Mouse (Mus musculus) kidney, adult 18-20 months (tissue): ENCODE measurements around the gene Nkx2-5.

Experiments
- DNase-seq: peaks from one replicate; pipeline ENCODE4 v3.0.0; 2021

The Nkx2-5 gene

DNA sequence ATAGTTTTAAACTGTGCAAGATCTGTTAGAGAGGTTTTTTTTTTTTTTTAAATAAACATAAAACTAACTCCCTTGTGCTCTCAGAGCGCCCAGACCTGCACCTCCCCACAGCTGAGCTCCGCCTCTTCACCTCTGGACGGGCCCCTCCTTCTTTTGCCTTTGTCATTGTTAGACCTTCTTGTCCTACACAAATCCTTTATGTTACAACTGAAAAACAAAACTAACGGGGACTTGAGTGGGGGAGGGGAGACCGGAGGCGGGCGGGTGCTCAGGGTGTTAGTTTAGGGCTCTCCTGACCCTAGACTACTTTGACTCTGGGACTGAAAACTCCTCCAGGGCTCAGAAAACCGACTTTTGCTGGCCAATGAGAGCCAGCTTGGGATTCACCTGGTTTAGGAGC lies 8.9 kb downstream of the Nkx2-5 start:
- DNase-seq, result no peak

DNA sequence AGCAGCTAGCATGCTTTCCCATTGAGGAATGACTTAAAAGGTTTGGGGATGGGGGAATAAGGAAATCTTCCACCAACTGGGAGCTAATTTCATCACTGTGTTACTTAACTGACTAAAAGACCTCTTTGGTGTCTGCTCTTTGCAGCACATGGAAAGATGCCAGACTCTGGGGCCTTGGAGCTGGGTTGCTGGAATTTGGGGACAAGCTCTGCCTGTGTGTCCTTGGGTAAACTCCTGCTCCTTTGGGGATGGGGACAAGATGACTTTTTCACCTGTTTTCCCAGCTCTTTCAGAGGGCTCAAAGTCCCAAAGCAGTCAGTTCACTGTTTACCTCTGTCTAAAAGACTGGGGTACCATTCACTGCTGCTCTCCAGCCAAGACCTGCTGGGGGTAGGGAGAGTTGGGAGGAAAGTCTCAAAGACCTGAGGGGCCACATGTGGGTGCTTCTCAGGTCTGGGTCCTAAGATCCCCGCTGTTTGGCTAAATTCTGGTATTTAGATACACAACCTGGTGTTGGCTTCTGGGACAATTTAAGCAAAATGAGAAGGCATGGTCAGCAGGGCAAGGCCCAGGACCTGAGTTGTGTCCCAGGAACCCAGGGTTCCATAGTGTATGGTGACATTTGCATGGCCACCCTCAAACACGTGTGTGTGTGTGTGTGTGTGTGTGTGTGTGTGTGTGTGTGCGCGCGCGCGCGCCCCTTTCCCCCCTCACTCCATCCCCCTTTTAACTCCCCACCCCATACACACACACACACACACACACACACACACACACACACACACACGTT lies 9.6 kb downstream of the Nkx2-5 start:
- DNase-seq, result no peak

DNA sequence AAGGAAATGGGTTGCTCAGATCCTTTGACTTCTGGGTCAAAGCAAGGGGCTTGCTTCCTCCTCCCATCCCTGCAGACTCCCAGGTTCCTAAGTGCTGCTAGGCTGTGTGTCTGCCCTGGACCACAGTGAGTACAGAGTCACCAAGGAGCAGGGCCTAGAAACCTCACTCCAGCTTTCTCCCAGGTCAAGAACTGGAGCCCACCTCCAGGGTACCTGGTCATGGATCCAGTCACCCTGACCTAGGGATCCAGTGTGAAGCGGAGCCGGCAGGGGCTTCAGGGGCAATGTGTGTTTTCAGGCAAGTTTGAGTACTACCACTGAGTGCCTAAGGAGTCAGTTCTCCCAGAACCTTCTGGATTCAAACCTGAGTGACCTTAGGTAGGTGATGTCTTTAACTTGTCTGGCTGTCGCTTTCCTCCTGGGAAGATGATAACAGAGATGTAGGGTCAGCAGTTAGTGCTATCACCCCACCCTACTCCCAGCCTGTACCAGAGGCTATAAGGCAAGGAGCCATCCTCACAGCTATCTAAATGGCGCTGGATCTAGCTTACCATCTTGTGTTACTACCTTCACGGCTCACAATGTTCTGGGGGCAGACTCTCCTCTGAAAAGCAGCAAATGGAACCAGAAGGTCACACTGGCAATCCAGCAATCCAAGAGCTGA lies 10.4 kb downstream of the Nkx2-5 start:
- DNase-seq, result no peak

DNA sequence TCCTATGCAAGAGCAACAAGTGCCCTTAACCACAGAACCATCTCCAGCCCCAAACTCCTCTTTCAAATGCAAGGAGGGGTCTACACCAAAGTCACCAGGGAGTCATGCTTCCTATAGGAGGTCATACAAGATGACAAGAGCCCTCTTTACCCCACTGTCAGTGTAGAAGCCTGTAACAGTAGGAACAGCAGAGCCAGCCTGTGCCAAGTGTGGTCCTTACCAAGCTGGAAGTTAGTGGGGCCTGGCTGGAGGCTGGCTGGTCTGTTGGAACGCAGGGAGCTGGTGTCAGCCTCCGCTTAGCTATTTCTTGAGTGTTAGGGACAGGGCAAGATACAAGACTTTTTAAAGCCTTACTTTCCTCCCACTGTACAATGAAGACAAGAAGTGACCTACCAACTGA lies 11.0 kb downstream of the Nkx2-5 start:
- no peak for DNase-seq

DNA sequence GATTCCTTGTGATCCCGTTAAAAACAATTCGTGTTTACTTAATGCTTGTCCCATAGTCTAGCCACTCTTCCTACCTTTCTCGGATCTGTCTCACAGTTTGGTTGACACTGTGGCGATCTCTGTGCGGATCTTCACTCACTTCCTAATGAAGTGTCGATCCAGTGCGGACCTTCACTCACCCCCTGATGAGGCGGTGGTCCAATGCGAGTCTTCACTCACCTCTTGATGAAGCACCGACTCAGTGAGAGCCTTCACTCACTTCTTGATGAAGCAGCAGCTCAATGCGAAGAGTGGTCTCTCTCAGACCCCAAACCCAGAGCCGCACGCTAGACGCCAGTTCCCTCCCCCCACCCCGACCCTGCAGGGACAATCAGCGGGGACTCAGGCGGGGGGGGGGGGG lies 18.7 kb downstream of the Nkx2-5 start:
- DNase-seq, result no peak

DNA sequence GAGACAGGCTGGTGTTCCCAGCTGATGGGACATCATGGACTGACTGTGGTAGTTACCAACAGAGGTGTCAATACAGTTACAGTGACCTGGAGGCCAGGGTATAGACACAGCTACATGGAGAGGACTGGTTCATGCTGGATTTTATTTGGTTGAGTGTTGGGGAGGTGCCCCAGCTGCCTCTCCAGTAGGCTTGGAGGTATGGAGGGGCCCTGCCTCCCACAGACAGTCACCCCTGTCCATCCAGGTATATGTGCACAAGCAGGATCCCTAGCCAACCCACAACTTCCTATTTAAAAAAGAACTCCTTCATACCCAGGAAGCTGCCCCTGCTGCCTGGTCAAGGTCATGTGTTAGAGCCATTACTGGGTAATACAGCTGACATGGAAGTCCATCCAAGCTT lies 27.0 kb downstream of the Nkx2-5 start:
- DNase-seq, result no peak

DNA sequence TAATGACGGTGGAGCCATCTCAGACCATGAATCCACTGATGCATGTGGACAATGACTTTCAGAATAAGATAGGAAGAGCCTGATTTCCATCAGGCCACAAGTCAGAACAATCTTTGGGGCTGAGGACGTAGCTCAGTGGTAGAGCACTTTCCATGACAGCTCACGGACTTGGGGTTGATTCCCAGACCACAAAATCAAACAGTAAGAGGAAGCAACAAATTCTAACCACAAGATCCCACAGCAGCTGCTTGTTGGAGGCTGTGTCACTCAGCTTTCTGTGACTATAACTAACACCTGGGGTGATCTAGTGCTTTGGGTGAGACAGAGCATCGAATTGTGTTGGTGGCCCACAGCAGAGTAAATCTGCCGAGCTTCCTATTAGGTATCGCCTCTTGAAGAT lies 28.0 kb downstream of the Nkx2-5 start:
- DNase-seq, result no peak

DNA sequence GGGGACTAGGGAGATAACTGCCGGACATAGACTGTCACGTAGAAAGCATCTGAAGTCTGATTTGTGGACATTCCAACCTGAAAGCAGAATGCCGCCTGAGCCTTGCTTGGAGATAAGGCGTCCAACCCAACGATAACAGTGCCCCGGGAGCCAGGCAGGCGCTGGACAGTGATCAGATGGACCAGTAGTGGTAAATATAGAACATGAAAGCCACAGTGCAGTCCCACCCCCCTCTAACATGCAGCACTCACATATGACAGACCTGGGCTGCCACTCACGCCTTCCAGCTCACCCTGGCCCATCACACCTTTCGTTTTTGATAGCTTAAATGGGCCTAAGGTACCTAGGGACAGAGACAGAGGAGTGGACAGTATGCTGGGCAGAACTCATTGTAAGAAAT lies 31.3 kb downstream of the Nkx2-5 start:
- no peak for DNase-seq

DNA sequence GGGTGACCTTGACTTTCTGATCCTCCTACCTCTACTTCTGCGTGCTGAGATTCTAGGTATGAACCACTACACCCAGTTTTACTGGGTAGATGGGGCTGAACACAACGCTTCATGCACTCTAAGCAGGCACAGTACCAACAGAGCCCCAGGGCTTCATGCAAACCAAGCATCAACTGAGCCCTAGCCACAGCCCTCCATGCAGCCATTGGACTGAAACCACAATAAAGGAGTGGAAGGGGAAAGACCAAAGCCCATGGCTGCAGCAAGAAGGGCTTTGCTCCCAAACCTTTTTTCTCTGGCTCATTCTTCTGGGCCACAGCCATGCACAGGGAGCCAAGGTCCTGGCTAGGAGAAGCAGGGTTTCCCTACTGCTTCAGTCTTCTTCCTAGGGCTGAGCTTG lies 32.2 kb downstream of the Nkx2-5 start:
- DNase-seq, result no peak

DNA sequence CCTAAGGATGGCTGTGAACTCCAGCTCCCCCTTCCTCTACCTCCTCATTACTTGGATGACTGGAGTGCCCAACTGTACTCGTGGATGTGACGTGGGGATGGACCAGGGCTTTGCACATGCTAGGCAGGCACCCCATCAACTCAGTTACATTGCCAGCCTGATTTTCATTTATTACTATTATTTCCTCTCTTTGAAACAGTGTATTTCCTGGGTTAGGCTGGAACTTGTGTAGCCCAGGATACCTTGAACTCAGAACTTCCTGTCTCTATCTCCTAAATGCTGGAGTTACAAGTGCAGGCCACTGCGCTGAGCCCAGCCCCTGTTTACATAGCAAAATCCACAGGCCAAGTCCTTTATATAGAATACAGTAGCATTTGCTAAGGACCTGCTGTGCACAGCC lies 41.9 kb downstream of the Nkx2-5 start:
- DNase-seq, result no peak

DNA sequence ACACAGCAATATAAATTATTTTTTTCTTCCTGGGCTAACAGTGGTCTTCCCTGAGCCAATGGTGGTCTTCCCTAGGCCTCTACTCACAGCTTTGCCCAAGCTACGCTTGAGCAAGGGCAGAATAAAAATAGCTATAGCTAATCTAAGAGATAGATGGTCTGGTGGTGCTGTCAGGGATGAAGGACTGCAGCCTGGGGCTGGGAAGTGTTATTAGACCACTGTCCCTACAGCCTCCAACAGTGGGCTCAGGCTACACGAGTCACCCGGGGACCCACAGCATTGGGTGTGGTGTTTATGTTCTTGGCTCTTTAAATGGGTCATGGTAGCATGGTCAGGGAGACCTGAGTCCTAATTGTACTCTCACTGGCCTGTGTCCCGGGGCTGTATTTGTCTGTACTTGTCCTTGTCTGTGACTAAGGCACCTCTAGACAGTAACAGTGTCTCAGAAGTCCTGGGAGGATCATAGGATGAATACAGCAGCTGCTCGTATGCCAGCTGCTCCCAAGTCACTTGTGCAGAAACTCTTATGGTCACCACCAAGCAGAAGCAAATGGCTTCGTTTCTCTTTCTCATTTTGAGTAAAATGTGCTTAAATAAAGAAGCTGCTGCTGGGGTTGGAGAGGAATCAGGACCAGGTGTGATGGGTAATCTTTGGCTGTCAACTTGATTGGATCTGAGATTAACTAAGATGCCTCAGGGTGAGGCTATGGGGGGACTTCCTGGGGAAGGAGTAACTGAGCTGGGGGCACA lies 47.3 kb downstream of the Nkx2-5 start:
- DNase-seq, result no peak

DNA sequence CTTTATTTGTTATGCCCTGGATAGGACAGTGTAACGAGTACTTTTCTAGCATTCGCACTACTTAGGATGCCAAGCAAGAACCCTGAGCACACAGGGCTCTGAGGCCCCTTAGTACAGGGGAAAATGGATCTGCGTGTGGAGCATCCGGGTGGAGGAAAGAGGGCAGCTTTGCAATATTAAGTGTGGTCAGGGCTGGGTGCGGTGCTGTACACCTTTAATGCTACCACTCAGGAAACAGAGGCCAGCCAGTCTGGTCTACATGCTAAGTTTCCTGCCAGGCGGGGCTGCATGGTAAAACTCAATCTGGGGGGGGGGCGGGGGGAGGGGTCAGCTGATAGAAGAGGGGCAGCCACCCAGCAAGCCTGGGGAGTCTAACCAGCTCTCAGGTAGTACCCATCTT lies 49.4 kb downstream of the Nkx2-5 start:
- DNase-seq, result no peak

DNA sequence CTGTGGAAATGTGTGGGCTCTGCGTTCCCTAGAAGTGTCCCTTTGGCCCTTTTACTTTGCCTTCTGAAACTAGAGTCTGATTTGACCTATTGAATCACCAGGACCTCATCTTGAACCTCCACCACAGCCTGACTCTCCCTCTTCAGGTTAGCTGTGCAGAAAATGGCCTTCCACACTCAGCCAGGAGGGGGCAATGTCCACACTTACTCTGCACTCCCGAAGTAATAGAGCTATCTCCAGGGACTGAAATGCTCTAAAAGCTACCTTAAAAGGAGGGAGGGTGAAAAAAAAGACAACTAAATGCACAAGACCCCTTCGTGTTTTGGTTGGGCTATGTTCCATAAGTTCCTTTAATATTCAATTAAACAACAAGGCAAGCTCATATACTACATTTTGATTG lies 50.1 kb downstream of the Nkx2-5 start:
- DNase-seq, result peak; percentile 66

DNA sequence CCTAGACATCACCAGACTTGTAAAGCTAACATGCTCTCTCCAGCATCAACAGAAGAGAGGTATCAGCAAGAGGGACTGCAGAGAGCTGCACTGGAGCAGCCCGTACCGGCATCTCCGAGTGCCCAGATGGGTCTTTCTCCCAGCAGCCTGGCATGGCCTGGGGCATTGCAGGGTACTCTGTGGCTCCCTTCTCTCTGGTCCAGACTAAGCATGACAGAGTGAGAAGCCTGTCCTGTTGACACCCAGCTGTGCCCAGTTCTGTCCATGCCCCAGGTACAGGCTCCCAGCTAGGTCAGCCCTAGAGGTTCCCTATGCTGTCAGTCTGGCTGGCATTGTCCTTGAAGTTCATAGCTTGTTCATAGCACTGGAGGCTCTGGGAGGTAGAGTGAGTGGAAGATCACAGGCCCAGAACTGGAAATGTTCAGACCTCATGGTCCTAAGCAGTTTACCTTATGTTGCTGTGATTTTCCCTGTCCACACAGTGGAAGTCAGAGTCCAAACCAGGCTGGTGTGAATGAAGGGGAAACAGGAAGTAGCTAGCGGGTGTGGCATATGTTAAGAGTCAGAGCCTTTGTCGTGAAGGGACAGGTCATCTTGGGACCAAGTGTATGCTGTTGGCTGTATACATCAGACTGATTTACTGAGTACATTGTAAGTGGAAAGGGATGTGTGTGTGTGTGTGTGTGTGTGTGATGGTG lies 51.6 kb downstream of the Nkx2-5 start:
- DNase-seq, result no peak

DNA sequence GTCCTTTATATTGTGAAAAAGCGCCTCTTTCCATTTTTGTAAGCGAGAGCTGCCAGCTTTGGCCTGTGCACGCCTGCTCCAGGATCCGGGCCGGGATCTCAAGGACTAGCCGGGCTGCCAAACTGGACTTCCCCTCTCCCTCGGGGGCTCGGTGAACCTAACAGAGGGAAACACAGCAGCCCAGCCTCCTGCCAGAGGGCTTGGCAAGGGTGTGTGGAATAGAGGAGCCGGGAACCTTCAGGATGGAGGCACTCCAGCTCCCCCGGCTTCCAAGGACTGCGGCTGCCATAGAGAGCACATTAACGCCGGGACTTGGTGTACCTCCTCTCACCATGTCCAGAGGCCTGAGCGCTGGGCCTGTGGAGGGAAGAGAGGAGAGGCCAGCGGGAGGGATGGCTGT lies 52.7 kb downstream of the Nkx2-5 start:
- DNase-seq, result no peak

DNA sequence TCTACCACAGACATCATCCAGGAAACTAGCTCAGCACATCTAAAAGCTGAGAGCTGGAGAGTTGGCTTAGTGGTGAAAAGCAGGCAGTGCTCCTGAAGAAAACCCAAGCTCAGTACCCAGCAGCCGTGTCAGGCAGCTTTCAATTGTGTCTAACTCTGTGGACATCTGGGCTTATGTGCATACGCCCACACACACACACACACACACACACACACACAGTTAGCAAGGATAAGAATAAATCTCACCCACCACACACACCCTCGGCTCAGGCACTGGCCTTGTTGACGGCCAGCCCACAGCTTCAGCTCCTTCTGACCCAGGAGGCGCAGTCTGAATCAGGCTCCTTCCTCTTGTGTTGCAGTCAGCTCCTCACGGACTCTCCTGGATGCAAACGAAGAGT lies 53.2 kb downstream of the Nkx2-5 start:
- no peak for DNase-seq

DNA sequence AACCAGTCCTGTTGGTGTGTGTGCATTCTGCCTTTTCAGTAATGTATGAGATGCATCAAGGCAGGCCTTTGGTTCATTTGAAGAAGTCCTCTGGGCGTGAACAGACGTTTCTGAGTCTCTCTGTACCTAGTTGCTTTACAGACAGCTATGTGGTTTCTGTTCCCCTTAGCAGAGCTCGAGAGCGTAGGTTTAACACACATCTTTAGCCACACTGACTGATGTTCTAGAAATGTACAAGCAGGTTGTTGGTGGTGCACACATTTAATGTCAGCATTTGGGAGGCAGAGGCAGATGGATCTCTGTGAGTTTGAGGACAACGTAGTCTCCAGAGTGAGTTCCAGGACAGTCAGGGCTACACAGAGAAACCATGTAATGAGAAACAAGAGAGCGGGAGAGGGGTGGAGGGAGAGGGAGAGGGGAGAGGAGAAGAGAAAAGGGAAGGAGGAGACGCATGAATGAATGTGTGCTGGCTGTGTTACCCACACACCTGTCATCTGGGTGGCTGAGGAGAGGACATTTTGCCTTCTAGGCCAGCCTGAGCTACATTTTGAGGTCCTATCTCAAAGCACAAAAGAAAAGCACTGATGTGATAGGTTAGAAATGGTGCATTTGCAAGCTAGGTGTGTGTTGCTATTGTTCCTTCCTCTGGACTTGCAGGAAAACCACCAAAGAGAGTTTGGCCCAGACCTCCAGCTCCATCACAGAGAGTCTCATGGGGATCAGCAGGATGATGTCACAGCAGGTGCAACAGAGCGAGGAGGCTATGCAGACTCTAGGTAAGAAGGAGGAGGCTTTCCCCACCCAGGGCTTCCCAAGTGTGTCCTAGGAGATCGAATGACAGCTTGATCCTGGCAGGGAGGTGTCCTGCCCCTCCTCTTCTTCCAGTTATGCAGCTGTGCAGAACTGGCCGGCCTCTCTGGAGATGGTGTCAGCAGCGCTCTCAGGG lies 54.3 kb downstream of the Nkx2-5 start:
- no peak for DNase-seq

DNA sequence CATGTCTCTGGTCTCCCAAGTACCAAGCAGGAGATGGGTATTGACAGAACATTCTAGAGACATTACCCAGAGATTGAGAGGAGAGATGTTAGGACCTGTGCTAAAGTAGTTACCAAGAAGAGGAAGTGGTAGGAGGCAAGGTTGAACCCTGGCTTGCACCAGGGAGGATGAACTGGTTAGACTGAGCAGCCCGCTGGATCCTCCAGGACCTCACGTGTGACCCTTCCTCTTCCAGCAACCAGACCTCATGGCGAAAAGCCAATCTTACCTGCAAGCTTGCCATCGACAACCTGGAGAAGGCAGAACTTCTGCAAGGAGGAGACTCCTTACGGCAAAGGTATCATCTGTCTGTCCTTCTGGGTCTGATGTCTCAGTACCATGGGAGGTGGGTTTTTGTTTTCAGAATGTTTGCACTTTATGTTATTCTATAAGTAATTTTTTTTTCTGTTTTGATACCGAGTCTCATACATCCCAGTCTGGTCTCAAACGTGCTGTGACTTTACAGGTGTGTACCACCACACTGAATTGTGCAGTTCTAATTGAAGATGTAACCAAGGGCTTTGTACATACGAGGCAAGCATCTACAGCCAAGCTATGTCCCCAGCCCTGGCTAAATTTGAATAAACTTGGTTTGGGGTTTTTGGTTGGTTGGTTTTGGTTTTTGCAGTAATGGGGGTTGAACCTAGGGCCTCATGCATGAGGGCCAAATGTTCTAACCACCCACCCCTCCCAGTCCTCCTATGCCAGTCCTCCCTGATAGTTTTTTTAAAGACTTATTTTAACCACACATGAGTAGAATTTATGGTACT lies 55.1 kb downstream of the Nkx2-5 start:
- DNase-seq, result no peak

DNA sequence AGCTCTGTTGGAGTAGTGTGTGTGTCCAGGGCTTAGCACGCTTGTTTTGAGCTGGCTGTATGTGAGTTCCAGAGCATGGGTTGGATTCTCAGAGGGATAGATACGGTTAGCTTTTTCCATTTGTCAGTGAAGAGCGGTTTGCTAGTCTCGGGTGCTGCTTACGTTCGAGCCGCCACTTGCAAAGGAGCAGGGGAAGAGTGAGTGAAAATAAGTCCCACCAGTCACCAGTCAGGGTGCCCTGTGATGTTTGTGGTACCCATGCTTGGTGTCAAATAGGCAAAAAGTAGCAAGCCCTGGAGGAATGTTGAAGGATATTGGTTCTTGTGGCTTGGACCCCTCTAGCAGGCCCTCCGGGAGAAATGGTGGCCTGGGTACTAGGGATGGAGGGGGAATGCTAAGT lies 55.8 kb downstream of the Nkx2-5 start:
- DNase-seq, result no peak
